Mouse (Mus musculus) MEL (cell line): ENCODE results near the gene Slc25a45. TPM values are rescaled to one million over a fixed set of nuclear protein-coding genes. Genes with fewer than 3 reads are reported as not detected.

Experiments
- DNase-seq: peaks from one replicate; pipeline ENCODE4 v3.0.0; 2011; ENCODE audit warnings: low read depth, low spot score
- H3K27ac ChIP-seq: 2 replicates; pipeline ENCODE4 v1.5.1; 2012; ENCODE audit warnings: low read depth, mild to moderate bottlenecking, control low read depth, low read length, moderate library complexity; ENCODE audit not compliant: control insufficient read depth
- H3K27me3 ChIP-seq, 2 experiments: fragments of 150-350 bp in 1 of 2; sonication (generic) in 1 of 2; 2 replicates each; pipeline ENCODE4 v1.6.1; 2012; ENCODE audit warnings: low read length in 2 of 2, mild to moderate bottlenecking in 2 of 2, improper control_type of control experiment in 1 of 2, moderate library complexity in 1 of 2; ENCODE audit not compliant: insufficient read depth in 2 of 2, control insufficient read depth in 1 of 2
- H3K36me3 ChIP-seq, 2 experiments: 2 replicates each; pipeline ENCODE4 v1.6.1; 2012 to 2014; ENCODE audit warnings: low read length in 2 of 2, improper control_type of control experiment in 1 of 2, inconsistent platforms in 1 of 2, mild to moderate bottlenecking in 1 of 2; ENCODE audit not compliant: insufficient read depth in 2 of 2, control insufficient read depth in 1 of 2
- H3K4me1 ChIP-seq, 2 experiments: fragments of 150-350 bp in 1 of 2; sonication (generic) in 1 of 2; 2 replicates each; pipeline ENCODE4 v1.6.1; 2012; ENCODE audit warnings: low read length in 2 of 2, improper control_type of control experiment in 1 of 2, mild to moderate bottlenecking in 1 of 2; ENCODE audit not compliant: insufficient read depth in 2 of 2, control insufficient read depth in 1 of 2
- H3K4me3 ChIP-seq, 2 experiments: fragments of 150-350 bp in 1 of 2; sonication (generic) in 1 of 2; 2 replicates each; pipeline ENCODE4 v1.5.1; 2012; ENCODE audit warnings: low read depth in 2 of 2, low read length in 2 of 2, mild to moderate bottlenecking in 2 of 2, moderate library complexity in 2 of 2, control low read depth in 1 of 2, improper control_type of control experiment in 1 of 2; ENCODE audit not compliant: control insufficient read depth in 1 of 2, insufficient read depth in 1 of 2
- H3K79me2 ChIP-seq: 2 replicates; pipeline ENCODE4 v1.6.1; 2012; ENCODE audit warnings: mild to moderate bottlenecking, low read length, moderate library complexity; ENCODE audit not compliant: control insufficient read depth, poor library complexity, insufficient read depth
- H3K9ac ChIP-seq: 2 replicates; pipeline ENCODE4 v1.6.1; 2012; ENCODE audit warnings: low read depth, mild to moderate bottlenecking, control low read depth, low read length, moderate library complexity; ENCODE audit not compliant: control insufficient read depth, poor library complexity, severe bottlenecking
- H3K9me3 ChIP-seq: fragments of 150-350 bp; sonication (generic); replicated peaks from 2 replicates; pipeline ENCODE4 v1.6.1; 2012; ENCODE audit warnings: mild to moderate bottlenecking, low read length, improper control_type of control experiment, moderate library complexity; ENCODE audit not compliant: insufficient read depth
- BHLHE40 ChIP-seq: IDR thresholded peaks from 2 replicates; pipeline ENCODE4 v1.6.1; 2012; ENCODE audit warnings: low read depth, mild to moderate bottlenecking, inconsistent platforms, low read length, improper control_type of control experiment, borderline replicate concordance
- CHD2 ChIP-seq: IDR thresholded peaks from 2 replicates; pipeline ENCODE4 v1.6.1; 2011; ENCODE audit warnings: low read length, improper control_type of control experiment
- ELF1 ChIP-seq: IDR thresholded peaks from 2 replicates; pipeline ENCODE4 v1.6.1; 2014; ENCODE audit warnings: low read depth, mild to moderate bottlenecking, inconsistent platforms, low read length, improper control_type of control experiment, moderate library complexity
- EP300 ChIP-seq, 2 experiments: IDR thresholded peaks; 2 replicates each; pipeline ENCODE4 v1.6.1; 2011; ENCODE audit warnings: improper control_type of control experiment in 2 of 2, low read length in 2 of 2, low read depth in 1 of 2, mild to moderate bottlenecking in 1 of 2
- ETS1 ChIP-seq: IDR thresholded peaks from 2 replicates; pipeline ENCODE4 v1.6.1; 2012; ENCODE audit warnings: low read depth, mild to moderate bottlenecking, inconsistent platforms, low read length, improper control_type of control experiment, moderate library complexity
- GABPA ChIP-seq: IDR thresholded peaks from 2 replicates; pipeline ENCODE4 v1.6.1; 2012; ENCODE audit warnings: low read depth, mild to moderate bottlenecking, inconsistent platforms, low read length, improper control_type of control experiment, moderate library complexity
- HCFC1 ChIP-seq: IDR thresholded peaks from 2 replicates; pipeline ENCODE4 v1.6.1; 2012; ENCODE audit warnings: low read depth, mild to moderate bottlenecking, inconsistent platforms, low read length, improper control_type of control experiment, moderate library complexity
- JUND ChIP-seq: IDR thresholded peaks from 2 replicates; pipeline ENCODE4 v1.6.1; 2011; ENCODE audit warnings: low read depth, mild to moderate bottlenecking, improper control_type of control experiment, low read length
- MAX ChIP-seq: IDR thresholded peaks from 2 replicates; pipeline ENCODE4 v1.6.1; 2011; ENCODE audit warnings: low read length, improper control_type of control experiment
- MEF2A ChIP-seq: IDR thresholded peaks from 2 replicates; pipeline ENCODE4 v1.6.1; 2014; ENCODE audit warnings: low read depth, mild to moderate bottlenecking, inconsistent platforms, low read length, improper control_type of control experiment; ENCODE audit not compliant: poor library complexity, insufficient replicate concordance, severe bottlenecking; ENCODE audit errors: extremely low read depth
- MYB ChIP-seq: IDR thresholded peaks from 2 replicates; pipeline ENCODE4 v1.6.1; 2011; ENCODE audit warnings: mild to moderate bottlenecking, low read depth, low read length, improper control_type of control experiment
- MYC ChIP-seq: IDR thresholded peaks from 2 replicates; pipeline ENCODE4 v1.6.1; 2011; ENCODE audit warnings: low read depth, mild to moderate bottlenecking, low read length, improper control_type of control experiment, moderate library complexity
- NELFE ChIP-seq: IDR thresholded peaks from 2 replicates; pipeline ENCODE4 v1.6.1; 2011; ENCODE audit warnings: low read depth, low read length, improper control_type of control experiment
- POLR2A ChIP-seq, 2 experiments: IDR thresholded peaks; 2 replicates each; pipeline ENCODE4 v1.6.1; 2011 to 2012; ENCODE audit warnings: low read length in 2 of 2, mild to moderate bottlenecking in 2 of 2, control low read depth in 1 of 2, improper control_type of control experiment in 1 of 2, low read depth in 1 of 2, moderate library complexity in 1 of 2; ENCODE audit not compliant: control insufficient read depth in 1 of 2, insufficient read depth in 1 of 2, poor library complexity in 1 of 2
- POLR2AphosphoS5 ChIP-seq: IDR thresholded peaks from 2 replicates; pipeline ENCODE4 v1.6.1; 2012; ENCODE audit warnings: low read depth, borderline replicate concordance, mild to moderate bottlenecking, inconsistent platforms, low read length, moderate library complexity, mixed read lengths
- RAD21 ChIP-seq: IDR thresholded peaks from 2 replicates; pipeline ENCODE4 v1.6.1; 2011; ENCODE audit warnings: mild to moderate bottlenecking, low read depth, low read length, improper control_type of control experiment
- SIN3A ChIP-seq: IDR thresholded peaks from 2 replicates; pipeline ENCODE4 v1.6.1; 2012; ENCODE audit warnings: low read length, improper control_type of control experiment, inconsistent platforms
- SMC3 ChIP-seq: IDR thresholded peaks from 2 replicates; pipeline ENCODE4 v1.6.1; 2011; ENCODE audit warnings: low read depth, low read length, improper control_type of control experiment
- TCF12 ChIP-seq: IDR thresholded peaks from 2 replicates; pipeline ENCODE4 v1.6.1; 2014; ENCODE audit warnings: low read depth, mild to moderate bottlenecking, inconsistent platforms, low read length, improper control_type of control experiment, moderate library complexity
- USF2 ChIP-seq, 2 experiments: IDR thresholded peaks; 2 replicates each; pipeline ENCODE4 v1.6.1; 2011 to 2012; ENCODE audit warnings: improper control_type of control experiment in 2 of 2, low read length in 2 of 2, borderline replicate concordance in 1 of 2, inconsistent platforms in 1 of 2, low read depth in 1 of 2, mild to moderate bottlenecking in 1 of 2; ENCODE audit not compliant: insufficient read depth in 1 of 2
- ZKSCAN1 ChIP-seq: IDR thresholded peaks from 2 replicates; pipeline ENCODE4 v1.6.1; 2012; ENCODE audit warnings: low read depth, mild to moderate bottlenecking, inconsistent platforms, low read length, improper control_type of control experiment, moderate library complexity
- ZMIZ1 ChIP-seq: IDR thresholded peaks from 2 replicates; pipeline ENCODE4 v1.6.1; 2012; ENCODE audit warnings: low read depth, mild to moderate bottlenecking, inconsistent platforms, low read length, improper control_type of control experiment, moderate library complexity
- ZNF384 ChIP-seq: IDR thresholded peaks from 2 replicates; pipeline ENCODE4 v1.6.1; 2012; ENCODE audit warnings: low read depth, mild to moderate bottlenecking, inconsistent platforms, low read length, improper control_type of control experiment
- polyA plus RNA-seq, 2 experiments: library from polyadenylated mRNA; stranded (reverse) in 1 of 2; unstranded in 1 of 2; fragments of >175 nt in 1 of 2; fragments of >200 nt in 1 of 2; gene quantifications; 2 replicates each; pipeline versions ENCODE4 v1.2.1 to v1.2.4; 2012; ENCODE audit warnings: low replicate concordance in 2 of 2, low read depth in 1 of 2; ENCODE audit not compliant: insufficient read length in 2 of 2, insufficient read depth in 1 of 2, missing spikeins in 1 of 2
- total RNA-seq: library from RNA; depleted of rRNA; stranded (reverse); fragments of 300-350 nt; gene quantifications from 2 replicates; pipeline ENCODE4 v1.2.3, GENCODE M21; 2012

Gene Slc25a45
- total and polyA plus RNA-seq, 3 experiments: 23.5 to 30.7 TPM; not detected in 1

DNA sequence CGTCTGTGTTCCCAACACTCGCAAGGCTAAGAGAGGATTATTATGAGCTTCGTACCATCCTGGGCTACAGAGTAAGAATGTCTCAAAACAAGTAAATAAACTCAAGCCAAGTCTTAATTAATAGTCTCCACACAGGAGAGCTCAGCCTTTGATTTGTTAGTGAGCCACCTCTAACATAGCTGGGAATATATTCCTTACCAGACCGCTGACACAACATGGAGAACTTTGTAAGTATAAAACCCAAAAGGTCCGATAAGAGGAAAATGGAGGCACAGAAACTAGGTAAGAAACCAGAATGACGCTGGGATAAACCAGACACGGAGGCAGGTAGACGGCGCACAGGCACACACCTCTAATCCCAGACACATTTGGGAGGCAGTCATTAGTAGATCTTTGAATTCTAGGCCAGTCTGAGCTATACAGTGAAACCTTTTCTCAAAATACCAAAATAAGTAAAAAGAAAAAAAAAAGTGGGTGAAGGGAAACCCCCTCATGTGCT, 36.7 kb upstream of the Slc25a45 start:
- Histone ChIP-seq H3K27me3 (no peaks in the 10 kb centered on the region), H3K4me3 (no peak overlapping the region), H3K27ac (peak overlapping the region; percentile 96), H3K9me3 (no peaks in the 10 kb centered on the region), H3K4me1 (peaks cover 9 to 25% of the 10 kb centered on the region in 2 experiments), H3K9ac (peak overlapping the region; percentile 93; the same call in 1 of the 2 replicates), H3K79me2 (peaks cover 36% of the 10 kb centered on the region), H3K36me3 (peaks cover 0 to 23% of the 10 kb centered on the region in 2 experiments; a peak in 3 of 4 replicates)
- TF ChIP-seq MAX (no peak), BHLHE40 (no peak), MYC (no peak), NELFE (peak; percentile 26; the same call in 1 of the 2 replicates), EP300 (IDR thresholded peaks at IDR 0.05; ENCODE audit: low read depth in 1 of 2, low read length in 2 of 2) (no peak), USF2 (IDR thresholded peaks at IDR 0.05; ENCODE audit: borderline replicate concordance in 1 of 2, insufficient read depth in 1 of 2, low read depth in 1 of 2, low read length in 2 of 2) (no peak), ZKSCAN1 (no peak), CHD2 (no peak), JUND (no peak), MYB (no peak), SIN3A (no peak), HCFC1 (no peak), RAD21 (no peak), SMC3 (no peak), POLR2A (IDR thresholded peaks at IDR 0.05; ENCODE audit: control insufficient read depth in 1 of 2, insufficient read depth in 1 of 2, low read depth in 1 of 2, low read length in 2 of 2, poor library complexity in 1 of 2) (0 out of 4 replicates have a peak, but pooled peaks of 1 of the 2 experiments have one; percentile 6), POLR2AphosphoS5 (no peak), ELF1 (no peak), ZMIZ1 (peak; percentile 54; the same call in 1 of the 2 replicates)
- no peak for DNase-seq

DNA sequence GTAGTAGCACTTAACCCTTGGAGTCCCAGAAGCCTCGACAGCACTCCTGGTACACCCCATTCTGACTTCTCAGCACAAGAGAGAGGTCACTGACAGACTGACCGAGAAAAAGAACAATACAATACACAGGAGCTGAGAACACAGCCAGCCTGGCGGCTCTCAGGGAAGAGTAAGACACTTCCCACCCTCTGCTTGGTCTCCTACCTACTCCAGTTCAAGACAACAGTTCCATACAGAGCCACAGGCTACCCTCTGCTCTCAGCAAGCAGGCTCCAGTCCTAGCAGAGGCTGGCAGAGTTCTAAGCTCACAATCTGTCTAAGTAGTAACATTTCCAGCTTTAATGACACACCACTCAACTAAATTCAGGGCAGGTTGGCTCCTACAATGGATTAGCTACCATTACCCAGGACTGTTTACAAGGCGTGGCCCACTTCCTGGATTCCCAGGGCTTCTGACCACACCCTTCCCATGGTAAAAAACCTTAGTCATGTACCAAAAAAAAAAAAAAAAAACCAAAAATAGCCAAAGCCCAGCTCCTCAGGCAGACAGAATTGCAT, 36.1 kb upstream of the Slc25a45 start:
- Histone ChIP-seq H3K27ac (peak overlapping the region; percentile 96), H3K27me3 (no peaks in the 10 kb centered on the region), H3K79me2 (peaks cover 38% of the 10 kb centered on the region), H3K4me3 (no peak overlapping the region), H3K4me1 (peaks cover 5 to 25% of the 10 kb centered on the region in 2 experiments), H3K36me3 (peaks cover 0 to 23% of the 10 kb centered on the region in 2 experiments; a peak in 3 of 4 replicates), H3K9ac (peak overlapping the region; percentile 93), H3K9me3 (no peaks in the 10 kb centered on the region)
- peak; percentile 73 for DNase-seq
- TF ChIP-seq SIN3A (peak; percentile 74), POLR2A (IDR thresholded peaks at IDR 0.05; ENCODE audit: control insufficient read depth in 1 of 2, insufficient read depth in 1 of 2, low read depth in 1 of 2, low read length in 2 of 2, poor library complexity in 1 of 2) (peak; percentile 17 to 47; a peak in 1 of 4 replicates), MEF2A (peak; percentile 81; the same call in 1 of the 2 replicates), ZNF384 (peak; percentile 95), GABPA (no peak; the same call in 1 of the 2 replicates), ETS1 (peak; percentile 78), EP300 (IDR thresholded peaks at IDR 0.05; ENCODE audit: low read depth in 1 of 2, low read length in 2 of 2) (0 out of 4 replicates have a peak, but pooled peaks of 1 of the 2 experiments have one; percentile 39), TCF12 (no peak), ELF1 (peak; percentile 82)
